Mouse (Mus musculus) left cerebral cortex, postnatal 36 days (tissue): ENCODE measurements around the gene Zic1. TPM values are rescaled to one million over a fixed set of nuclear protein-coding genes. Genes with fewer than 3 reads are reported as not detected.

Source experiments
- DNase-seq, 2 experiments: peaks; one replicate each; pipeline ENCODE4 v3.0.0; 2021 to 2022; ENCODE audit warnings: low spot score in 2 of 2, mixed read lengths in 1 of 2
- intact Hi-C: fragments of 180-260 bp; cut with DNase I; formaldehyde crosslinking; loops from one replicate; pipeline ENCODE4 v1.15.1; 2025
- total RNA-seq, 2 experiments: library from RNA; stranded (reverse); gene quantifications; 2 replicates each; pipeline ENCODE4 v1.2.3; 2021

The Zic1 gene
- total RNA-seq, 2 experiments from 2014 or later = 7.2 to 15.3 TPM

DNA sequence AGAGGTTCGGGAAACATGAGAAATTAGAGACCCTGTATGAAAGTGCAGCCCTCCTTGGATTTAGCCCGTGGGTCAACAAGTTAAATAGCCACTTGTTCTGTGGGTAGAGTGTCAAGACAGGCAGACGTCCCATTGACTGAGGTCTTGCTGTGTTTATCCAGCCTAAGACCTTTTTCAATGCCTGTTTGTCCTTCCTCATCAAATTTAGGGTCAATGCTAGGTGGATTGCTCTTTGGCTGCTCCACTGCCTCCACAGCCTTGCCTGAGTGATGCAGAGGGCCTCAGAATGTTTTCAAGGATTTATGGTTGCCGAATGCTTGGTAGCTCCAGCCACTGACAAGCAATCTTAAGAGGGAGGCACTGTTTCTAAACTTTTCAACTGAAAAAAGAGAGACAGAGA, 6.0 kb upstream of the Zic1 start:
- intact Hi-C loops = no loop called here
- DNase-seq = no peak

DNA sequence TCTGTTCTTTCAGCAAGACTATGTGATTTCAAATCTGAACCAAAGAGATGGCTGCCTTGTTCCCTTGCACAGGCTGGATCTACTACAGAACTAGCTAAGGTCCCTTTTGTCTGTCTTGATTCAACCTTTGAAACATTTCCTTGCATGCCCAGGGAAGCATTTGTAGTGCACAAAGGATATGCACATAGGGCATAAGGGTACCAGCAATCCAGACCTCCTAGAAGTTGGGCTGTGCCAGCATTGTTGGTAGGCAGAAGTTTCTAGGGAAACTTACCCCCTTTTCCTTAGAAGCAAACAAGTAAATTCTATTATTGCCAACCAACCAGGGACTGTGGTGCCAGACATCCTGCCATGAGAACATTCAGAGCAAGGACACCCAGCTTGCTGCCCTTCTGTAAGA, 5.4 kb upstream of the Zic1 start:
- intact Hi-C loops = no loop called here

DNA sequence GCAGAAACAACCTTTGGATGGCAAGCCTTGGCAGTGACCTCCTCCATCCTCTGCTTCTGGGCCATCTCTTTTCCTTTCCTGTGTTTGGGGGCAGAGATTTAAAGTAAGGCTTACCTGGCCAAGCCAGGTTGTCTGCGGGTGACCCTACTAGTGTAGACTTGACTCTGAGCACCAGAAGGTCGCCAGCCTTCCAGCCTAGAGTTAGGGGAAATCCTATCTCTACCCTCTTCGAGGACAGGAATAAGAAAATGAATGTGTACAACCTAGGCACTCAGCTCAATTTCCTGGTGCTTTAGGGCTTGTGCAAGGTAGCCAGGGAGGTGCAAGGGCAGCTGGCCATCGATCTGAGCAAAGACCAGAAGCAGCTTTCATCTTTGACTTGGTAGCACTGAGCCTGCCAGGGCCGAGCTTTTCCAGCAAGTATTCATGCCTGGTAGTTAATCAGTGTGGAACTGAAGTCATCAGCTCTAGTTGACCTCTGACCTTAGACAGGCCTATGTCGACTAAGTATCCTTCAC, 4.6 kb upstream of the Zic1 start:
- DNase-seq = no peak
- intact Hi-C loops = no loop called here

More for the DNA sequence above, 5.4 kb upstream of the Zic1 start:
- DNase-seq = no peak

GRCm38 (mm10) chr9:91369293-91369991, 3.8 kb upstream of the Zic1 start:
- no peak for DNase-seq
- intact Hi-C loops = loop anchor here (10.0 kb wide), 1 partner anchor 1485 kb away; no protein-coding TSS in a partner anchor

GRCm38 (mm10) chr9:91368946-91369292, 3.3 kb upstream of the Zic1 start:
- intact Hi-C loops = loop anchor here (10.0 kb wide), 1 partner anchor 1484 kb away; no protein-coding TSS in a partner anchor

GRCm38 (mm10) chr9:91368150-91368549, 2.5 kb upstream of the Zic1 start:
- intact Hi-C loops = loop anchor here (10.0 kb wide), 1 partner anchor 1483 kb away; no protein-coding TSS in a partner anchor
- DNase-seq = no peak

More at GRCm38 (mm10) chr9:91368946-91369292, 3.3 kb upstream of the Zic1 start:
- DNase-seq = no peak

- intact Hi-C loops = loop anchor here (1.0 to 10.0 kb wide), 2 partner anchors 12 to 1482 kb away; no protein-coding TSS in a partner anchor
- DNase-seq = no peak
Observed at GRCm38 (mm10) chr9:91366999-91367811, 1.6 kb upstream of the Zic1 start.

GRCm38 (mm10) chr9:91366226-91366998, 802 bp upstream of the Zic1 start:
- no peak for DNase-seq
- intact Hi-C loops = loop anchor here (10.0 kb wide), 1 partner anchor 1482 kb away; no protein-coding TSS in a partner anchor

- no peak for DNase-seq
- intact Hi-C loops = loop anchor here (5.0 to 10.0 kb wide), 3 partner anchors 42 to 1480 kb away; no protein-coding TSS in a partner anchor
Observed at GRCm38 (mm10) chr9:91364971-91365501, 574 bp downstream of the Zic1 start.

GRCm38 (mm10) chr9:91364127-91364970, 1.3 kb downstream of the Zic1 start:
- intact Hi-C loops = loop anchor here (5.0 to 10.0 kb wide), 3 partner anchors 43 to 1480 kb away; no protein-coding TSS in a partner anchor

DNA sequence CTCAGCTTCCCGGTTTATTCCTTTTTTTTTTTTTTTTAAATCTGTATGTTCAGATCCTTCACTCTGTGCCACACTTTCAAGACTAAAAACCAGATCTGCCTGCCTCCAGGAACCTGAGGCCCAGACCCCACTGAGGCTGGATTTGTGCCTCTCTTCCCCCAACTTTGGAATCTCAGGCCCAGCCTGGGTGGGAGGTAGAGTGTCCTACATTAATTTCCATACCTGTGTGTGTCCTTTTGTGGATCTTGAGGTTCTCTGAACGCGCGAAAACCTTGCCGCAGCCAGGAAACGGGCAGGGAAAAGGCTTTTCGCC, 1.8 kb downstream of the Zic1 start:
- DNase-seq = no peak
- intact Hi-C loops = loop anchor here (5.0 to 10.0 kb wide), 3 partner anchors 44 to 1479 kb away; no protein-coding TSS in a partner anchor

More at GRCm38 (mm10) chr9:91364127-91364970, 1.3 kb downstream of the Zic1 start:
- no peak for DNase-seq

GRCm38 (mm10) chr9:91363011-91363730, 2.4 kb downstream of the Zic1 start:
- DNase-seq = no peak
- intact Hi-C loops = loop anchor here (5.0 to 10.0 kb wide), 3 partner anchors 44 to 1478 kb away; no protein-coding TSS in a partner anchor

GRCm38 (mm10) chr9:91361856-91362601, 3.6 kb downstream of the Zic1 start, which contains the start of gene Zic4:
TSS of gene Zic4 (plus strand) at chr9:91362413.
- intact Hi-C loops = loop anchor here (5.0 to 10.0 kb wide), 3 partner anchors 45 to 1477 kb away; no protein-coding TSS in a partner anchor
- DNase-seq = no peak

DNA sequence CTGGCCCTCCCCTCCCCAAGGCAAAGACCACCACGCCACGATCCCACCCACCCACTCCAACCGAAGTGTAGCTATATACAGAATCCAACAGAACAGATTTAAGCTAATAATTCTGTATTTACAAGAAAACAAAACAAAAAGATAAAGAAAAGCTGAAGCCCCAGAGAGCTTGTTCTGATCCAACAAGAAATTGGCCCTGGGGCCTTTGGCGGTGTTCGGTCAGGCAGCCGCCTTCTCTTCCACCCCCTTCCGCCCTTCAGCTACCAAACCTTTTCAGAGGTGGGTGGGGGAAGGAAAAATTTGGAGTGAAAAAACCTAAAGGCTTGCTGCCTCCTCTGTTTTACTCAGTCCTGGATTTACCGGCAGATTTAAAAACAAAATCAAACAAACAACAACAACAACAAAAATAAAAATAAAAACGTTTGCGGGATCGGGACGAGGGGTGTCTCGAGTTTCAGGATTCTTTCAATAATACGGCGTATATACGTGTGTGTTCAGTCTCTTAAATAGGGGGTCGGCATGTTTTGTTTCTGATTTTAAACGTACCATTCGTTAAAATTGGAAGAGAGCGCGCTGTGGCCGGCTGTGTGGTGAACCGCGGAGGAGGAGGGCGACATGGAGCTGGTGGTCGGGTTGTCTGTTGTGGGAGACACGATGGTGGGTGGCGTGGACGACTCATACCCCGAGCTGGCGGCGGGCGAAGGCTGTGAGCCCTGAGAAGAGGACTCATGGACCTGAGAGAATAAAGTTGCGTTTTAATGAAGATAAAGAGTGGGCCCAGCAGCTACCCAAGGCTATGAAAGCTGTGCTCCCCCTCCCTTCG, 4.4 kb downstream of the Zic1 start:
- intact Hi-C loops = loop anchor here (5.0 to 10.0 kb wide), 3 partner anchors 46 to 1476 kb away; no protein-coding TSS in a partner anchor
- DNase-seq = no peak

- DNase-seq = no peak
- intact Hi-C loops = loop anchor here (5.0 to 10.0 kb wide), 3 partner anchors 47 to 1476 kb away; no protein-coding TSS in a partner anchor
Observed at GRCm38 (mm10) chr9:91360151-91361032, 5.2 kb downstream of the Zic1 start.
